Mouse (Mus musculus) thymus, postnatal 14 days (tissue): ENCODE measurements around the gene Cpsf4.
"Not testable (repeated sequence)": the region's sequence is repeated elsewhere in the genome, so short reads cannot be mapped to it uniquely, and the experiment has no call there.

Experiments
- DNase-seq: peaks from one replicate; pipeline ENCODE4 v3.0.0; 2021

Cpsf4 gene

GRCm38 (mm10) chr5:145189416-145189815 lies 22.4 kb downstream of the Cpsf4 start:
- DNase-seq = no peak

GRCm38 (mm10) chr5:145190373-145190772 lies 23.4 kb downstream of the Cpsf4 start:
- no peak for DNase-seq

- peak; percentile 90 for DNase-seq
Observed at GRCm38 (mm10) chr5:145190875-145191798, 24.1 kb downstream of the Cpsf4 start.

GRCm38 (mm10) chr5:145191962-145192361 lies 24.9 kb downstream of the Cpsf4 start, which contains the start of gene Atp5j2:
Gene Atp5j2, minus strand, starts transcription at chr5:145192062.
- DNase-seq = no peak

- DNase-seq = no peak
Observed at GRCm38 (mm10) chr5:145200387-145200786, 33.4 kb downstream of the Cpsf4 start.

- peak; percentile 82 for DNase-seq
Observed at GRCm38 (mm10) chr5:145201321-145201991, 34.4 kb downstream of the Cpsf4 start, which contains the start of gene Zkscan14. Gene Zkscan14, minus strand, starts transcription at chr5:145201868.

GRCm38 (mm10) chr5:145202446-145202845 lies 35.4 kb downstream of the Cpsf4 start:
- no peak for DNase-seq

- DNase-seq = peak; percentile 97
Observed at GRCm38 (mm10) chr5:145203936-145204691, 37.1 kb downstream of the Cpsf4 start, which contains the start of gene Zkscan5. Gene Zkscan5, plus strand, starts transcription at chr5:145204562.

- DNase-seq = no peak
Observed at GRCm38 (mm10) chr5:145205041-145205440, 38.0 kb downstream of the Cpsf4 start.

- DNase-seq = no peak
Observed at GRCm38 (mm10) chr5:145207385-145207784, 40.4 kb downstream of the Cpsf4 start.

GRCm38 (mm10) chr5:145207954-145208353 lies 40.9 kb downstream of the Cpsf4 start:
- DNase-seq = no peak

GRCm38 (mm10) chr5:145208391-145208790 lies 41.4 kb downstream of the Cpsf4 start:
- DNase-seq = not testable (repeated sequence)

- DNase-seq = no peak
Observed at GRCm38 (mm10) chr5:145211340-145211739, 44.3 kb downstream of the Cpsf4 start.

GRCm38 (mm10) chr5:145212216-145212615 lies 45.2 kb downstream of the Cpsf4 start:
- no peak for DNase-seq

GRCm38 (mm10) chr5:145213505-145213904 lies 46.5 kb downstream of the Cpsf4 start:
- DNase-seq = no peak

GRCm38 (mm10) chr5:145214679-145215078 lies 47.7 kb downstream of the Cpsf4 start:
- DNase-seq = no peak

- no peak for DNase-seq
Observed at GRCm38 (mm10) chr5:145217746-145218145, 50.7 kb downstream of the Cpsf4 start.

- no peak for DNase-seq
Observed at GRCm38 (mm10) chr5:145218206-145218605, 51.2 kb downstream of the Cpsf4 start.

GRCm38 (mm10) chr5:145218671-145219070 lies 51.7 kb downstream of the Cpsf4 start:
- DNase-seq = no peak

GRCm38 (mm10) chr5:145219981-145220380 lies 53.0 kb downstream of the Cpsf4 start:
- no peak for DNase-seq

GRCm38 (mm10) chr5:145222840-145223239 lies 55.8 kb downstream of the Cpsf4 start:
- no peak for DNase-seq

- DNase-seq = no peak
Observed at GRCm38 (mm10) chr5:145223395-145223794, 56.4 kb downstream of the Cpsf4 start.

- DNase-seq = no peak
Observed at GRCm38 (mm10) chr5:145226453-145226852, 59.4 kb downstream of the Cpsf4 start.
